Mouse (Mus musculus): ENCODE results near the gene Yeats2.

The Yeats2 gene

DNA sequence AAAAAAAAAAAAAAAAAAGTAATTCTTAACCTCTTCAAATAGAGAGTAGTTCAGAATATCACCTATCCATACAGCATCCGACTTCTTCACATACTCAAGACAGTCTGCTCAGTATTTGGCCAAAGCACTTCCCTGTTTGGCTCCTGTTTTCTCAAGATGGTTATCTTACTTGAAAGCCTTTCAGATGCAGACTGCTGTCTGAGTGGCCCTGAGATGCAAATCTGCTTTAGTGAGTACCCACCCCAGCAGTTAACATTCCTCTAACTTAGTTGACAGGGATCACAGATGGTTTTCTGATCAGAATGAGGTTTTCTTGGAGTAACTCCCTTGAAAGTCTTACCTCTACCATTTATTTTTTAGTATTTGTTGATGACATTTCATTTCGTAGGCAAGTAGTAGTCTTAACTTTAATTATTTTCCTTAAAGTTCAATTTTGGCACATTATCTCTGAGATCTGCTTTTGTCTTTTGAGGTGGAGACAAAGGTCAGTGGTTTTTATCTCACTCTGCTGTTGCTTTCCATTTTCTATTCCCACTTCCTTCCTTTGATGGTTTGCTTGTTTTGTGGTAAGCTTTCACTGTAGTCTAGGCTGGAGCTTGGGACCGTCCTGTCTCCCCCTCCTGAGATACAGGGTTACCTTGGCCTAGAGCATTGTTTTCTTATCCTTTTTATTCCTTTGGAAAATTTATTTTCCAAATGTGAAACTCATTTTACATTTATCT, 50.5 kb downstream of the Yeats2 start:
- no peak for DNase-seq (ENCODE audit: extremely low read depth, low read depth, low spot score)

DNA sequence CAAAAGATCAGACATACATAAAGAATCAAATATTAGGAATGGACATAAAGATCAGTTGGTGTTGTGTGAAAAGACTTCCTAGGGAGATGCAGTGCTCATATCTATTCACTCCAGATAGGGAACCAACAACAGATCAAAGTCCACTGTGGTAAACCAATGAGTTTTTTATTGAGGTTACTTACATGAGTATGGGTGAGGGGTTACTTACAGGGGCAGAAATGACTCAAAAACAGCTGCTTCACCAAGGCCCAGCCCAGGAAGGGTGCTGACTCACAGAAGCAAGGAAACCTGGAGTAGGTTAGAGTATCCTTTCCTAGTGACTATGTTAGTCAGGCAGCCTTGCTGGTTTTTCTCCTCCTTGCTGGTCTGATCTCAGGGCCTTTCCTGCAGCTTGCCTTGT, 51.2 kb downstream of the Yeats2 start:
- no peak for DNase-seq (ENCODE audit: extremely low read depth, low read depth, low spot score)

DNA sequence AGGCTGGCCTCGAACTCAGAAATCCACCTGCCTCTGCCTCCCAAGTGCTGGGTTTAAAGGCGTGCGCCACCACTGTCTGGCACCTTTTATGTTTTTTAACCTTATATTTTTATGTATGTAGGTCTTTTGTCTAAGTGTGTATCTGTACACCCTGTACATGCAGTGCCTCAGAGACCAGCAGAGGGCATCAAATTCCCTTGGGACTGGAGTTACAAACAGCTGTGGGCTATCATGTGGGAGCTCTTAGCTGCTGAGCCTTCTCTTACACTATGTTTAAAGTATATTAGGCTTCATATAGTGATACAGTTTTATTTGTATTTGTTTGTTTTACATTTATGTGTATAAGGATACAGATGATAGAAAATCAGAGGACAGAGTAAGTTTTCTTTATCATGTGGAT, 54.7 kb downstream of the Yeats2 start:
- no peak for DNase-seq (ENCODE audit: extremely low read depth, low read depth, low spot score)

DNA sequence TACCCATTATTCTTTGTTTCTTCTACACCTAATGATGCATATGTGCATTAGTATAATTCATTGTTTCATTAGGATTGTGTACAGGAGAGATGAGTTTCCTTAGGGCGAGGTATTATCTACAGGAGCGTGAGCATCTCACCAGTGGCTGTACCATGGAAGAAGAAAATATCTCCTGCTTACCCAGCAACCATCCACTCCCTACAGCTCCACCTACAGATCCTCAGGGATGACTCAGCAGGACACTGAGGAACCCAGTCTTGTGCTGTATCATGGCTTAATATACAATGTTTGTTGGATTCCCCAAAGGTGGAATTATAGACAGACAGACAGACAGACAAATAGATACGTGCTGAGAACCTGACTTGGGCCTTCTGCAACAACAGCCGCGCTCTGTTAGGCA, 56.1 kb downstream of the Yeats2 start:
- DNase-seq (ENCODE audit: extremely low read depth, low read depth, low spot score), result no peak

DNA sequence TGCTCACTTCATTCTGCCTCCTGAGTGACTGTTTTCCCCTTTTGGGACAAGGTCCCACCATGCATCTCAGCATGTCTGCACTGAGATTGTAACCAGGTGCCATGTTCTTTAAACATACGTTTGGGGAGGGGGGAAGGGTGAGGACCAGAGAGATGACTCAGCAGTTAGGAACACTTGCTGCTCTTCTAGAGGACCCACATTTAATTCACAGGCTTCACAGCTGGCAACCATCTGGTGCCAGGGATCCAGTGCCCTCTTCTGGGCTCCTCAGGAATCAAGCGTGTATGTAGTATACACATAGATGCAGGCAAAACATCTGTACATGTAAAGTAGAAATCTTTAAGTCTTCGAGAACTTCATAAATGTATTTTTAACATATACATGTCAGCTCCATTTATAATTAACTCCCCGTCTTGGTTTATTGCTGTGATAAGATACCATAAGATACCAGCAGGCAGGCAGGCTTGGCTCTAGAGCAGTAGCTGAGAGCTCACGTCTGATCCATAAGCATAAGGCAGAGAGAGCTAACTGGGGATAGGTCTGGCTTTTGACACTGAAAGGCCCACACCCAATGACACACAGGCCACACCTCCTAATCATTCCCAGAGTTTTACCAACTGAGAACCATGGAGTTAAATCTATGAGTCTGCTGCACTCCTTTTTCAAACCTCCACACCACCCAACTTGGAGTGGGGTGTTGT, 58.8 kb downstream of the Yeats2 start:
- DNase-seq (ENCODE audit: extremely low read depth, low read depth, low spot score), result no peak

DNA sequence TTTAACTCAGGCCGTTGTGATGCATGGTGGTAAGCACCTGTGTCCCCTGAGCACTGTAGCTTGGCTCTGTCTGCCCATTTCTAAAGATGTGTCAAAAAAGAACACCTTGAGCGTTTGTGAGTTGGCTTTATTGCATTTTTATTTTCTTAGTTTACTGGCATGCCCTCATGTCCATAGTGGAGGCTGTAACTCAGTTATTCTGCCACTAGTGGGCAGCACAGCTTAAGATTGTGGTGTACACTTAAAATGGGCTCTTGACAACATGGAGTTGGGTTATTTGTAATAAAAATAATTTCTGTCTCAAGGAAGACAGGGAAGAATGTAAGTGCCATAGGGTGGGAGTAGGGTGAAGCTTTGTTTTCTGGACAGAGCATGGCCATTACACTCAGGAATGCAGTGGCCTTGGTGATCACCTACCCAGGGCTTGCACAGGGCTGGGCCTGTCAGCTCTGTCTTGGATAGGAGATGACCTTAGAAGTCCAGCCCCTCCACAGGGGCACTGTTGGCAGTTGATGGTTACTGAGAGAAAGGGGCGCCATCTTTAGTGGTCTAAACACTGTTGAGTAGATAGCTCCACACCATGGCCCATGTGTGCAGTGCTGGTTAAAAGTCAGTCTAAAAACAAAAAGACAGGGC, 72.8 kb downstream of the Yeats2 start:
- no peak for DNase-seq (ENCODE audit: extremely low read depth, low read depth, low spot score)

DNA sequence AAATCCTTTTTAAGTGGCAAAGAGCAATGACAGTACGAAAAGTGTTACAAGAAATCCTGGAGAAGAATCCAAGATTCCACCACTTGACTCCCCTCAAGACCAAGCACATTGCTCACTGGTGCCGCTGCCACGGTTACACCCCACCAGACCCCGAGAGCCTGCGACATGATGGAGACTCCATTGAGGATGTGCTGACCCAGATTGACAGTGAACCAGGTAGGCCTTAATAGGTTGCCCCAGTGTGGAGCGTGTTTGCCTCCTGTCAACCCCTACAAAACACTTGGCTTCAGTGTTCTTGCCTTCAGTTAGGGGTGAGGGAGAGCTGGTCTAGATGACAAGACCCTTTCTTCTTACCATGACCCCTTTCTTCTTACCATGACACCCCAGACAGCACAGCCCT, 81.9 kb downstream of the Yeats2 start:
- DNase-seq (ENCODE audit: extremely low read depth, low read depth, low spot score), result no peak

GRCm38 (mm10) chr16:20226676-20227075, 85.8 kb downstream of the Yeats2 start:
- no peak for DNase-seq (ENCODE audit: extremely low read depth, low read depth, low spot score)

DNA sequence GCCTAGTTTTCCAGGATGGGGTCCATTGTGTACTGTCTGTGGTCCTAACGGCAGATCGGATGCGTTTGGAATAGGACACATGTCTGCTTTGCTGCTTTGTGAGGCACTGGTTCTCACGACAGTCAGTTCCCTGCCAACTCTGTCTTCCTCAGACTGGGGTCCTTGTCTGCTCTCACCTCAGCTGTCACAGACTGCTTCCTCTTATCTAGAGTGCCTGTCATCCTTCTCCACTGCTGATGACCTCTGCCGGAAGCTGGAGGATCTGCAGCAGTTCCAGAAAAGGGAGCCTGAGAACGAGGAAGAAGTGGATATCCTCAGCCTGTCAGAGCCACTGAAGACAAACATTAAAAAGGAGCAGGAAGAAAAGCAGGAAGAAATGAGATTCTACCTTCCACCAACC, 86.6 kb downstream of the Yeats2 start:
- no peak for DNase-seq (ENCODE audit: extremely low read depth, low read depth, low spot score)

GRCm38 (mm10) chr16:20228167-20228566, 87.3 kb downstream of the Yeats2 start:
- DNase-seq (ENCODE audit: extremely low read depth, low read depth, low spot score), result no peak

DNA sequence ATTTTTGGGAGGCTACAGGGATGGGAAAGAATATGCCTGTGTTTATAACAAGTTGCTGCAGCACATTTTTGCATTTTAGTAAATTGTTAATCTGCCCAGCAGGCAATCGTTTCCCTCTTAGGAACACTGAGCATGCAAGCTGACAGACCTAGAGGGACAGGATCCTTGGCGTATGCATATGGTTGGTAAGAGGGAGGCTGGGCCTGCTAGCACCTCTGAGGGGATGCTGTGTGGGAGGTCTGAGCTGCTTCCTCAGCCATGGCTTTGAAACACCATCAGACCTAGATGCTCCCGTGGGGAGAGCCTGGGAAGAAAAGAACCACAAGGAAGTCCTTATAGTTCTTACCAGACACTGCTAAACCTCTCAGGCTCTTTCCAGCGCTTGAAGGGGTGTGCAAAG, 93.5 kb downstream of the Yeats2 start:
- no peak for DNase-seq (ENCODE audit: extremely low read depth, low read depth, low spot score)

DNA sequence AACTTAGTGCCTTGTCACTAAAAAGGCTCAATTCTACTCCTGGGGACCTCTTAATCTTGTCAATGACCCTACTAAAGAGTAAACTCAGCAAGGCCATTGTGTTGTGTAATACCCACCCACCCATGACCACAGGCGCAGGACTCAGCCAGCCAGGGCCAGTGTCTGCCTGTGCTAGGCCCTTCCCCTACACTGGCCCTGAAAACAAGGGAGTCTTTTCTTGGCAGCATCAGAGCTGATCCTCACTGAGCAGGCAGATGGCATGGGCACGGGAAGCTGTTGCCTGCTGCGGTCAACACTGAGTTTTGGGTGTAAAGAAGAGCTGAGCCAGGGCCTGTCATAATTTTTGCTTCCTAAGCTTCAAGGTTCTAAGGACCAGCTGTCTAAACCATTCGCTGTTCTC, 96.6 kb downstream of the Yeats2 start:
- no peak for DNase-seq (ENCODE audit: extremely low read depth, low read depth, low spot score)

GRCm38 (mm10) chr16:20238646-20239045, 97.8 kb downstream of the Yeats2 start:
- DNase-seq (ENCODE audit: extremely low read depth, low read depth, low spot score), result no peak

DNA sequence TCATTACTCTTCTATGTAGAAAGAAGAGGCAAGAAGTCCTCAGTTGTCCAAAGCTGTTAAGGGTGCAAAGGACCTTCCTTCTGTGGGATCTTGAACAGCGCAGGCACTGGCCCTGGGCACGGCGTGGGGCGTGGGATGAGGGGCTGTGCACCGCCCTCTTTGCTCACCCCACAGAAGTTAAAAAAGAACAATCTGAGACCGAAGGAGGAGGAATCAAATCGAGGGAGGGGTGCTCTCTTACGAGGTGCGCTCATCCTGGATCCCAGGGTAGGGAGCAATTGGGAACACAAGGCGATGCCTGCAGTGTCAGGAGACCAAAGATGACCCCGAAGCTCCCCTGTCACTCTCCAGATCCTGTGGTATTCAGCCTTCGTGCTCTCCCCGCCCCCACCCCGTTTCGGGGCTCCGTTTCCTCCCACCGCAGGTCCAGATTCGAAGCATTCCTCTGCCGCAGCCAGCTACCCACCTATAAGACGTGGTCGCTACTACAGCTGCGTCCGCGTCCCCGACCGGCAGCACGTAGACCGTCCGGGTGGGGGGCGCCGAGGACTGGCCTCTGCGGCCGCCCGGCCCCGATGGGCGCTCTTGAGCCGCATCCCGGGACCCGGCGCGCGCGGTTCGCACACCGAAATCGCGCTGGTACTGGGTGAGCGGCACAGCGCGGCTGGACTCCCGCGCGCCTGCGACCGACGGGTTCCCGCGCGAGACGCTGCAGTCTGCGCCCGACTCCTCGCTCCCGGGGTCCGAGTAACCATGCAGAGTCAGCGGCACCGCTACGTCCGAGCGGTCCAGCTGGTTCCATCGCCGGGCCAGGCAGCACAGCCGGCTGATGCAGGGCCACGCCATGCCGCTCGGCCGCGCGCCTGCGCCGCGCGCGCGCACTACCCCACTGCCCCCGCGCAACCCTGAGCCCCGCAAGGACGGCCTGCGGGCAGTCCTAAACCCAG, 99.9 kb downstream of the Yeats2 start, which contains the start of gene Map6d1:
Map6d1 (minus strand) TSS at position 891 of the 947 bp plus-strand sequence.
- no peak for DNase-seq (ENCODE audit: extremely low read depth, low read depth, low spot score)

DNA sequence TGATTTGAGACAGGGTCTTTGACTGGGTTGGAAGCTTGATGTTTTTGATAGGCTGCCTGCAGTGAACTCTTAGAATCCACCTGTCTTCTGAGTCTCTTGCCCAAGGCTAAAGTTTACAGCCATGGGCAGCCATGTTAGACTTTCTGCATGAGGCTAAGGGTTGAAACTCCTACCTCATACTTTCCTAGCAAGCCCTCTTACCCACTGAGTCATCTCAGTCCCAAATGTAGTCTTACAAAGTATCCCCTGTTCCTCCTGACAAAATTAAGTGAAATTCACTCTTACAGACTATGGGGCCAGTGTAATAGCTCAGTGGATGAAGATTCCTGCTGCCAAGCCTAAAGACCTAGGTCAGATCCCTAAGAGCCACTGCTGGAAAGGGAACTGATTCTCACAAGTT, 106.2 kb downstream of the Yeats2 start:
- no peak for DNase-seq (ENCODE audit: extremely low read depth, low read depth, low spot score)

- DNase-seq (ENCODE audit: extremely low read depth, low read depth, low spot score), result no peak
These were observed 107.7 kb downstream of the Yeats2 start for GRCm38 (mm10) chr16:20248442-20249174.

DNA sequence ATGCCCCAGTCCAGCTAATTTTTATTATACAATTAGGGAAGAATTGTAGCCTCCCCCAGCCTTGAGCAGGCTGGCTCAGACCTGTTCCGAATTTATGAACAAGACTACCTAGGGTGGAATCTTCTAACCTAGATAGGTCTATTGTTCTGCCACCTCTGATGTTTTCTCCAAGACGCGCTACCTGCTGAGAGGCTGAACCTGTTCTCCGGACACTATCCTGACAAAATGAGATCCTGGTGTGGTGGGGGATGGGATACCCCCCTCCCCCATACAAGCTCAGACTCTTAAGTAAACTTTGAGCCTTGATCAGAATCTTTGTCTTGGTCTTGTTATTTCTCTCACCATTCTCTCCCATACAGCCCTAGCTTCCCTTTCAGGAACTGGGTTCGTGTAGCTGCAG, 117.1 kb downstream of the Yeats2 start:
- DNase-seq (ENCODE audit: extremely low read depth, low read depth, low spot score), result no peak

DNA sequence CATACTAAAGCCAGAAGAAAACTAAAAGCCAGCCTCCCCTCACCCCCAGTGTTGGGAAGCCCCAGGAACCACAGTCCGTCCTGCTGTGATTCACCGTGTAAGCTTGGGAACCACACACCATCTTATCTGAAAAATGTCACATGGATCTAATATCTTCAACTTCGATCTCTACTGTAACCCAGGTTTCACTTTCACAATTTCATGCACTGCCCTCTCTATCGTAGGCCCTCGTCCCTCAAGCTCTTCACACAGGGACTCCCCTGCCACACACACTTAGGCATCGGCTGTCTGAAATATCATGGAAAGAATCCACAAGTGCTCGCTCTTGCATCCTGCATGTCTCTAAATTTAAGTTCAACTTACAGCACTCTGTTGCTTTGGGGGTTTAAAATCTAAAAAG, 124.2 kb downstream of the Yeats2 start:
- no peak for DNase-seq (ENCODE audit: extremely low read depth, low read depth, low spot score)

- DNase-seq (ENCODE audit: extremely low read depth, low read depth, low spot score), result no peak
These were observed 130.5 kb downstream of the Yeats2 start for GRCm38 (mm10) chr16:20271339-20271738.

DNA sequence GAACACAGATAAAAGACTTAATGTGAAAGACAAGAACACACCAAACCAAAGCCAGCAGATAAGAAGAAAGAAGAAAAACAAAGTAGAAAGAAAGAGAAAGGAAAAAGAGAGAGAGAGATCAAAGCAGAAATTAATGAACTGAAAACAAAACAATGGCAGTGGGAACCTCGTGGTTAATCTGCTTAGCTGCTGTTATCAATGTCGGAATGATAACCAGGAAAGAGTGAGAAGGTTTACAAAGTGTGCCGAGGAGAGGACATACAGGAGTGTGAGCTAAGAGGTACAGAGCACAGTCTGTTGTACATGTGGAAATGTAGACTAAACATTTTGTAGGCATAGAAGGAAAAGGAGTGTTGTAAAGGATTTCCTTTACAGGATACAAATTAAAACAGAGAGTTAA, 132.1 kb downstream of the Yeats2 start:
- no peak for DNase-seq (ENCODE audit: extremely low read depth, low read depth, low spot score)
